ENCODE assay signal across 17 mouse cellular contexts in the genomic region with DNA sequence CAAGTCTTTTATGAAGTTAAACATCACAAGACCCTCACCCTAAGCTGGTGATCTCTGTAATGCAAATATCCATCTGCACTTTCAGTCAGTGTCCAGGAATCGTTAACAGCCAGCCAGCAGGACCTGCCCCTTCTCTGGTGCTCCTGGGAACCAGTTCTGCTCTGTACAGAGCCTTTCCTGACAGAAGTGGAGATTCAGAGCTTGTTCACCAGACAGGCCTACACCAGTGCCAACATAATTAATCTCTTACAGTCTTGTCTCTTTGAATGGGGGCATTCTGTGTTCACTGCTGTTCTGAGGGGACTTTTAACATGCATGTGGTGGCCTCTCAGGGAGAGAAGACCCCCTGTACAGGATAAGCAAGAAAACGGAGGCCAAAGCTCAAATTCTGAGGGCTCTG. TPM values are rescaled to one million over a fixed set of nuclear protein-coding genes. Genes with fewer than 3 reads are reported as not detected.
DNase-seq lines count a peak whose midpoint lies in the region; ATAC-seq lines count a peak whose summit lies in the region.
"Had no signal": no experiment of that assay in that cellular context is flagged by ENCODE, and none has a peak within 500 bp of the region (broad histone marks: within the 10 kb centered on the region; RNA-seq: fewer than 3 reads in every experiment).

No protein-coding gene starts in this region.

- WGBS in hindbrain, embryonic 15.5 days = 43% methylated on average over 2 of the region's 2 CpGs
- 54% methylated on average over 2 of the region's 2 CpGs for WGBS in hindbrain, embryonic 12.5 days
- WGBS in limb, embryonic 12.5 days = 43% methylated on average over 2 of the region's 2 CpGs
- WGBS in limb, embryonic 10.5 days = 58% methylated on average over 2 of the region's 2 CpGs
- WGBS in neural tube, embryonic 13.5 days = 24% methylated on average over 2 of the region's 2 CpGs

- no peaks in the 10 kb centered on the region for H3K4me1 ChIP-seq in hindbrain, embryonic 15.5 days (replicated peaks)
- no peaks in the 10 kb centered on the region for H3K4me1 ChIP-seq in hindbrain, embryonic 12.5 days
- no peaks in the 10 kb centered on the region for H3K4me1 ChIP-seq in limb, embryonic 12.5 days (replicated peaks)
- peaks cover 7% of the 10 kb centered on the region for H3K4me1 ChIP-seq in limb, embryonic 10.5 days
- peaks cover 6% of the 10 kb centered on the region for H3K4me1 ChIP-seq in neural tube, embryonic 13.5 days (replicated peaks)
- H3K4me1 ChIP-seq: forebrain, embryonic 15.5 days; intestine, embryonic 15.5 days had no signal

- no peak overlapping the region for H3K4me2 ChIP-seq in hindbrain, embryonic 15.5 days
- no peak overlapping the region for H3K4me2 ChIP-seq in hindbrain, embryonic 12.5 days (replicated peaks)
- H3K4me2 ChIP-seq in limb, embryonic 12.5 days = no peak overlapping the region
- no peak overlapping the region for H3K4me2 ChIP-seq in neural tube, embryonic 13.5 days
- H3K4me2 ChIP-seq: forebrain, embryonic 15.5 days; heart, embryonic 12.5 days; intestine, embryonic 15.5 days had no signal

- no peak for DNase-seq in limb, embryonic 10.5 days (ENCODE audit: low spot score)
- DNase-seq in neural tube, embryonic 10.5 days (ENCODE audit: extremely low spot score, low spot score) = no peak
- DNase-seq: adrenal gland, adult 2 months; adrenal gland, postnatal 25 days; cerebellum, adult 2 months; cerebellum, postnatal 10 days; gastrocnemius, postnatal 10 days; heart, adult 2 months had no signal

- H3K4me3 ChIP-seq in hindbrain, embryonic 15.5 days = no peak overlapping the region
- no peak overlapping the region for H3K4me3 ChIP-seq in hindbrain, embryonic 12.5 days
- H3K4me3 ChIP-seq in limb, embryonic 12.5 days (replicated peaks) = no peak overlapping the region
- H3K4me3 ChIP-seq in limb, embryonic 10.5 days = no peak overlapping the region
- H3K4me3 ChIP-seq in neural tube, embryonic 13.5 days = no peak overlapping the region
- H3K4me3 ChIP-seq: embryonic facial prominence, embryonic 10.5 days; forebrain, embryonic 15.5 days; heart, adult 2 months; heart, embryonic 12.5 days; intestine, embryonic 15.5 days had no signal

- H3K27ac ChIP-seq in hindbrain, embryonic 15.5 days (replicated peaks) = peak overlapping the region; percentile 16; the same call in 1 of the 2 replicates
- H3K27ac ChIP-seq in hindbrain, embryonic 12.5 days = no peak overlapping the region
- H3K27ac ChIP-seq in limb, embryonic 12.5 days = 0 out of 2 replicates have a peak overlapping the region, but pooled peaks have one; percentile 12
- H3K27ac ChIP-seq in limb, embryonic 10.5 days = no peak overlapping the region
- no peak overlapping the region for H3K27ac ChIP-seq in neural tube, embryonic 13.5 days (replicated peaks)
- H3K27ac ChIP-seq: embryonic facial prominence, embryonic 10.5 days; forebrain, embryonic 15.5 days; heart, adult 2 months; intestine, embryonic 15.5 days had no signal

- no peaks in the 10 kb centered on the region for H3K36me3 ChIP-seq in hindbrain, embryonic 15.5 days
- no peaks in the 10 kb centered on the region for H3K36me3 ChIP-seq in hindbrain, embryonic 12.5 days
- no peaks in the 10 kb centered on the region for H3K36me3 ChIP-seq in limb, embryonic 12.5 days
- H3K36me3 ChIP-seq in limb, embryonic 10.5 days = no peaks in the 10 kb centered on the region
- H3K36me3 ChIP-seq in neural tube, embryonic 13.5 days = no peaks in the 10 kb centered on the region
- H3K36me3 ChIP-seq: embryonic facial prominence, embryonic 10.5 days; forebrain, embryonic 15.5 days; heart, embryonic 12.5 days had no signal

- H3K9me3 ChIP-seq in hindbrain, embryonic 15.5 days = no peaks in the 10 kb centered on the region
- H3K9me3 ChIP-seq in hindbrain, embryonic 12.5 days (replicated peaks) = peaks cover 6% of the 10 kb centered on the region; the same call in 1 of the 2 replicates
- peaks cover 7% of the 10 kb centered on the region; the same call in 1 of the 2 replicates for H3K9me3 ChIP-seq in limb, embryonic 12.5 days
- H3K9me3 ChIP-seq in limb, embryonic 10.5 days (replicated peaks) = peaks cover 6% of the 10 kb centered on the region
- H3K9me3 ChIP-seq in neural tube, embryonic 13.5 days = peaks cover 3% of the 10 kb centered on the region
- H3K9me3 ChIP-seq: embryonic facial prominence, embryonic 10.5 days; forebrain, embryonic 15.5 days; intestine, embryonic 15.5 days had no signal

- ATAC-seq in hindbrain, embryonic 15.5 days (ENCODE audit: low FRiP score, low read depth) = peak; percentile 79; the same call in 1 of the 2 replicates
- ATAC-seq in hindbrain, embryonic 12.5 days (ENCODE audit: low FRiP score) = no peak
- no peak for ATAC-seq in limb, embryonic 12.5 days (ENCODE audit: insufficient number of reproducible peaks, insufficient read depth, low FRiP score, low TSS enrichment, low read depth)
- peak; percentile 75 for ATAC-seq in neural tube, embryonic 13.5 days (ENCODE audit: low read depth)
- ATAC-seq in frontal cortex, adult (ENCODE audit: low TSS enrichment) = no peak
- ATAC-seq: forebrain, embryonic 15.5 days had no signal

- H3K27me3 ChIP-seq in hindbrain, embryonic 15.5 days = no peaks in the 10 kb centered on the region
- no peaks in the 10 kb centered on the region for H3K27me3 ChIP-seq in hindbrain, embryonic 12.5 days
- no peaks in the 10 kb centered on the region for H3K27me3 ChIP-seq in limb, embryonic 12.5 days
- no peaks in the 10 kb centered on the region for H3K27me3 ChIP-seq in limb, embryonic 10.5 days (ENCODE audit: low read depth, poor library complexity, severe bottlenecking)
- no peaks in the 10 kb centered on the region for H3K27me3 ChIP-seq in neural tube, embryonic 13.5 days
- H3K27me3 ChIP-seq: forebrain, embryonic 15.5 days; heart, embryonic 12.5 days; intestine, embryonic 15.5 days had no signal

- no peak overlapping the region for H3K9ac ChIP-seq in hindbrain, embryonic 15.5 days
- no peak overlapping the region for H3K9ac ChIP-seq in hindbrain, embryonic 12.5 days
- H3K9ac ChIP-seq in limb, embryonic 12.5 days (replicated peaks) = no peak overlapping the region
- no peak overlapping the region for H3K9ac ChIP-seq in neural tube, embryonic 13.5 days
- H3K9ac ChIP-seq: forebrain, embryonic 15.5 days; heart, embryonic 12.5 days; intestine, embryonic 15.5 days had no signal

RNA-seq across cellular contexts. Expression of gene Tec, which starts 29.3 kb away (rescaled TPM):
- 8.3 and 8.8 TPM in 2 replicates for polyA plus RNA-seq in hindbrain, embryonic 15.5 days (2015; fragmentation: Nextera tagmentation; extraction: Ambion mirVana)
- polyA plus RNA-seq in hindbrain, embryonic 12.5 days (2016; fragmentation: Nextera tagmentation; extraction: Ambion mirVana) = 6.5 and 7.8 TPM in 2 replicates
- polyA plus RNA-seq in limb, embryonic 12.5 days (2016; fragmentation: Nextera tagmentation; extraction: Ambion mirVana) = 2.5 and 3.4 TPM in 2 replicates
- 2.8 and 3.1 TPM in 2 replicates for polyA plus RNA-seq in limb, embryonic 10.5 days (2016; fragmentation: Nextera tagmentation; extraction: Ambion mirVana)
- polyA plus RNA-seq in neural tube, embryonic 13.5 days (2015; fragmentation: Nextera tagmentation; extraction: Ambion mirVana) = 10.0 and 10.5 TPM in 2 replicates

Comparison
In these comparisons a context has a peak if more than half of its experiments do, and no peak if none do; other contexts are left out.
1. ATAC-seq: peak in hindbrain, embryonic 15.5 days (single experiment) and neural tube, embryonic 13.5 days (single experiment); none in hindbrain, embryonic 12.5 days (single experiment), limb, embryonic 12.5 days (single experiment) and frontal cortex, adult (single experiment).
2. H3K27ac ChIP-seq: peak in hindbrain, embryonic 15.5 days (single experiment) and limb, embryonic 12.5 days (single experiment); none in hindbrain, embryonic 12.5 days (single experiment), limb, embryonic 10.5 days (single experiment) and neural tube, embryonic 13.5 days (single experiment).